Mouse (Mus musculus) thymus, postnatal 10 days (tissue): Measurements from ENCODE around the gene Gm9837.

Experiments used
- DNase-seq, 2 experiments: peaks; one replicate each; pipeline ENCODE4 v3.0.0; 2021; ENCODE audit warnings: low spot score in 2 of 2

The Gm9837 gene

GRCm38 (mm10) chr11:53425711-53426255 is 44.5 kb downstream of the Gm9837 start:
- no peak for DNase-seq

GRCm38 (mm10) chr11:53425251-53425650 is 45.0 kb downstream of the Gm9837 start:
- no peak for DNase-seq

GRCm38 (mm10) chr11:53424826-53425225 is 45.5 kb downstream of the Gm9837 start:
- DNase-seq, result no peak

- DNase-seq, result no peak
These were observed 47.2 kb downstream of the Gm9837 start, which contains the start of gene Leap2 for GRCm38 (mm10) chr11:53423036-53423435. TSS of gene Leap2 (minus strand) at chr11:53423170.
